ENCODE assay signal across 21 mouse cellular contexts in the genomic region with DNA sequence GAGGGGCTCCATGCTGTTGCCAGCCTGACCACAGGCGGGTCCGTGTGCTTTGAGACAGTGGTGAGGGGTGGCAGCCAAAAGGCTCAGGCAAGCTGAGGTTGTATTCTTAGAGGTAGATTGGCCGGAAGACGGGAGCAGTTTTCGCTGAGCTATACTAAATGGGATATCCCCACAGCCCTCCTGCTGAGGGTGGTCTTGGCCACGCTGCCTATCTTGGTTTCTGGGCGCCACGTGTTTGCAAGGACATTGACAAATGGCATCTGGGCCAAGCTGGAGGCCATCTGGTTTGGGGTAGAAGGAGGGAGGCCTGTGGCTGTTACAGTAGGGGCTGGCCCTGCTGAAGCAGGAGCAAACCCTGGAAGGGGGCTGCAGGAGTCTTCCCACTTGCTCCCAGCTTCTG. TPM values are rescaled to one million over a fixed set of nuclear protein-coding genes. Genes with fewer than 3 reads are reported as not detected.
DNase-seq lines count a peak whose midpoint lies in the region; ATAC-seq lines count a peak whose summit lies in the region.
"Had no signal": no experiment of that assay in that cellular context is flagged by ENCODE, and none has a peak within 500 bp of the region (broad histone marks: within the 10 kb centered on the region; RNA-seq: fewer than 3 reads in every experiment).

No protein-coding gene starts in this region.

- H3K9ac ChIP-seq in heart, embryonic 11.5 days (ENCODE audit: low read depth, low read length) = no peak overlapping the region
- H3K9ac ChIP-seq in embryonic facial prominence, embryonic 15.5 days = no peak overlapping the region
- no peak overlapping the region for H3K9ac ChIP-seq in neural tube, embryonic 11.5 days (ENCODE audit: low read length)
- H3K9ac ChIP-seq: forebrain, postnatal 0 days; heart, embryonic 12.5 days; hindbrain, embryonic 12.5 days; liver, embryonic 13.5 days; midbrain, embryonic 15.5 days had no signal

- no peaks in the 10 kb centered on the region for H3K27me3 ChIP-seq in heart, embryonic 11.5 days (ENCODE audit: control insufficient read depth, insufficient read depth, low read length)
- H3K27me3 ChIP-seq in embryonic facial prominence, embryonic 15.5 days = no peaks in the 10 kb centered on the region
- no peaks in the 10 kb centered on the region for H3K27me3 ChIP-seq in neural tube, embryonic 11.5 days (ENCODE audit: control insufficient read depth, insufficient read depth, low read length)
- H3K27me3 ChIP-seq: heart, embryonic 12.5 days; hindbrain, embryonic 12.5 days; midbrain, embryonic 15.5 days had no signal

- ATAC-seq in heart, embryonic 11.5 days (replicated peaks; ENCODE audit: insufficient number of reproducible peaks, low FRiP score, low TSS enrichment) = no peak
- peak; percentile 40; the same call in 1 of the 2 replicates for ATAC-seq in embryonic facial prominence, embryonic 15.5 days (ENCODE audit: insufficient number of reproducible peaks, low FRiP score, low TSS enrichment, low read depth)
- ATAC-seq in neural tube, embryonic 11.5 days (ENCODE audit: insufficient read depth, low FRiP score, low TSS enrichment) = no peak
- ATAC-seq: activated CD4-positive, CD25-positive, alpha-beta regulatory T cell, adult 4 months; CD4-positive, CD25-positive, alpha-beta regulatory T cell, adult 4 months; forebrain, postnatal 0 days; midbrain, embryonic 15.5 days had no signal

- H3K27ac ChIP-seq in heart, embryonic 11.5 days (ENCODE audit: low read depth, low read length) = no peak overlapping the region
- peak overlapping the region; percentile 55 for H3K27ac ChIP-seq in embryonic facial prominence, embryonic 15.5 days (replicated peaks)
- 0 out of 2 replicates have a peak overlapping the region, but pooled peaks have one; percentile 27 for H3K27ac ChIP-seq in neural tube, embryonic 11.5 days (ENCODE audit: low read depth, low read length)
- H3K27ac ChIP-seq: hindbrain, embryonic 12.5 days; liver, embryonic 13.5 days; macrophage; midbrain, embryonic 15.5 days had no signal

- H3K4me3 ChIP-seq in heart, embryonic 11.5 days (ENCODE audit: low read depth, low read length) = no peak overlapping the region
- no peak overlapping the region for H3K4me3 ChIP-seq in embryonic facial prominence, embryonic 15.5 days (replicated peaks)
- H3K4me3 ChIP-seq in neural tube, embryonic 11.5 days (ENCODE audit: low read depth, low read length) = no peak overlapping the region
- H3K4me3 ChIP-seq: heart, embryonic 12.5 days; hindbrain, embryonic 12.5 days; liver, embryonic 13.5 days; midbrain, embryonic 15.5 days had no signal

- H3K9me3 ChIP-seq in heart, embryonic 11.5 days (replicated peaks; ENCODE audit: control insufficient read depth, low read length) = no peaks in the 10 kb centered on the region
- no peaks in the 10 kb centered on the region for H3K9me3 ChIP-seq in embryonic facial prominence, embryonic 15.5 days (replicated peaks)
- H3K9me3 ChIP-seq in neural tube, embryonic 11.5 days (ENCODE audit: control insufficient read depth, low read length) = no peaks in the 10 kb centered on the region
- H3K9me3 ChIP-seq: heart, embryonic 12.5 days; hindbrain, embryonic 12.5 days; liver, embryonic 13.5 days; midbrain, embryonic 15.5 days had no signal

- WGBS in heart, embryonic 11.5 days (ENCODE audit: insufficient replicate concordance) = 66% methylated on average over 8 of the region's 8 CpGs
- 60% methylated on average over 8 of the region's 8 CpGs for WGBS in embryonic facial prominence, embryonic 15.5 days
- WGBS in neural tube, embryonic 11.5 days = 58% methylated on average over 8 of the region's 8 CpGs

- intact Hi-C loops in left cerebral cortex, postnatal 36 days (cut with DNase I) = no loop called here

- no peaks in the 10 kb centered on the region; the same call in none of the 2 replicates for H3K36me3 ChIP-seq in heart, embryonic 11.5 days (ENCODE audit: control insufficient read depth, insufficient read depth, low read length)
- H3K36me3 ChIP-seq in embryonic facial prominence, embryonic 15.5 days = peaks cover 20% of the 10 kb centered on the region
- H3K36me3 ChIP-seq in neural tube, embryonic 11.5 days (ENCODE audit: control insufficient read depth, insufficient read depth, low read length) = no peaks in the 10 kb centered on the region
- H3K36me3 ChIP-seq: hindbrain, embryonic 12.5 days; liver, embryonic 13.5 days; midbrain, embryonic 15.5 days had no signal

- H3K4me1 ChIP-seq in heart, embryonic 11.5 days (ENCODE audit: control insufficient read depth, insufficient read depth, low read length) = peaks cover 9% of the 10 kb centered on the region
- peaks cover 7% of the 10 kb centered on the region; the same call in 1 of the 2 replicates for H3K4me1 ChIP-seq in embryonic facial prominence, embryonic 15.5 days
- H3K4me1 ChIP-seq in neural tube, embryonic 11.5 days (ENCODE audit: control insufficient read depth, insufficient read depth, low read length) = no peaks in the 10 kb centered on the region
- H3K4me1 ChIP-seq: hindbrain, embryonic 12.5 days; liver, embryonic 13.5 days; midbrain, embryonic 15.5 days had no signal

- DNase-seq in heart, postnatal 4 days = peak; percentile 8
- peak; percentile 67 for DNase-seq in embryo, embryonic 11 days
- peak; percentile 55 for DNase-seq in neural tube, embryonic 11.5 days (ENCODE audit: low spot score)
- no peak for DNase-seq in left cerebral cortex, postnatal 36 days (ENCODE audit: low spot score in 2 of 2)
- no peak for DNase-seq in adrenal gland, postnatal 4 days (ENCODE audit: low spot score in 2 of 2)
- DNase-seq: cerebellum, adult 2 months; forebrain, postnatal 0 days; kidney, postnatal 10 days; liver, embryonic 13.5 days; right cerebral cortex, adult 18-20 months; thymus, postnatal 14 days had no signal

- H3K4me2 ChIP-seq in heart, embryonic 11.5 days = no peak overlapping the region
- no peak overlapping the region for H3K4me2 ChIP-seq in embryonic facial prominence, embryonic 15.5 days (replicated peaks)
- no peak overlapping the region for H3K4me2 ChIP-seq in neural tube, embryonic 11.5 days (ENCODE audit: low read depth)
- H3K4me2 ChIP-seq: heart, embryonic 12.5 days; hindbrain, embryonic 12.5 days; liver, embryonic 13.5 days; midbrain, embryonic 15.5 days had no signal

RNA-seq across cellular contexts. Expression of a gene that starts 5.1 kb away (rescaled TPM):
- total RNA-seq in heart, postnatal 4 days (2021) = 10 to 100 TPM in 1 of 2 experiments, under 1 TPM in 1; 0.98 to 10.9 TPM
- 16.0 and 16.3 TPM in 2 replicates for polyA plus RNA-seq in heart, embryonic 11.5 days (2014; fragmentation: Nextera tagmentation; extraction: Ambion mirVana)
- 167 and 228 TPM in 2 replicates for polyA plus RNA-seq in embryonic facial prominence, embryonic 15.5 days (2015; fragmentation: Nextera tagmentation; extraction: Ambion mirVana)
- 6.5 and 9.2 TPM in 2 replicates for polyA plus RNA-seq in neural tube, embryonic 11.5 days (2014; fragmentation: Nextera tagmentation; extraction: Ambion mirVana)
- not detected for total RNA-seq in left cerebral cortex, postnatal 36 days (2021)
- 100 to 1,000 TPM; 118 to 299 TPM for total RNA-seq in adrenal gland, postnatal 4 days (2021)
- total RNA-seq: layer of hippocampus, postnatal 25 days had no signal
- polyA plus RNA-seq: macrophage had no signal

RNA-seq across cellular contexts. Expression of a gene that starts 32.9 kb away (rescaled TPM):
- total RNA-seq in heart, postnatal 4 days (2021) = 100 to 1,000 TPM in 1 of 2 experiments, 10 to 100 TPM in 1; 93.3 to 108 TPM
- polyA plus RNA-seq in heart, embryonic 11.5 days (2014; fragmentation: Nextera tagmentation; extraction: Ambion mirVana) = 31.4 and 32.1 TPM in 2 replicates
- polyA plus RNA-seq in embryonic facial prominence, embryonic 15.5 days (2015; fragmentation: Nextera tagmentation; extraction: Ambion mirVana) = 49.3 and 58.9 TPM in 2 replicates
- polyA plus RNA-seq in neural tube, embryonic 11.5 days (2014; fragmentation: Nextera tagmentation; extraction: Ambion mirVana) = 15.1 and 21.0 TPM in 2 replicates
- total RNA-seq in left cerebral cortex, postnatal 36 days (2021) = 1 to 10 TPM; 8.1 to 8.7 TPM
- 10 to 100 TPM; 25.1 to 43.0 TPM for total RNA-seq in adrenal gland, postnatal 4 days (2021)

RNA-seq across cellular contexts. Expression of a gene that starts 39.0 kb away (rescaled TPM):
- total RNA-seq in heart, postnatal 4 days (2021) = 1 to 10 TPM; 3.7 to 6.4 TPM
- 15.4 and 19.3 TPM in 2 replicates for polyA plus RNA-seq in heart, embryonic 11.5 days (2014; fragmentation: Nextera tagmentation; extraction: Ambion mirVana)
- polyA plus RNA-seq in embryonic facial prominence, embryonic 15.5 days (2015; fragmentation: Nextera tagmentation; extraction: Ambion mirVana) = 28.5 and 32.7 TPM in 2 replicates
- 10.6 and 20.0 TPM in 2 replicates for polyA plus RNA-seq in neural tube, embryonic 11.5 days (2014; fragmentation: Nextera tagmentation; extraction: Ambion mirVana)
- 1 to 10 TPM; 2.9 to 6.0 TPM for total RNA-seq in left cerebral cortex, postnatal 36 days (2021)
- 1 to 10 TPM; 8.2 to 9.5 TPM for total RNA-seq in adrenal gland, postnatal 4 days (2021)

RNA-seq across cellular contexts. Expression of a gene that starts 51.9 kb away (rescaled TPM):
- 10 to 100 TPM in 1 of 2 experiments, 1 to 10 TPM in 1; 6.6 to 16.4 TPM for total RNA-seq in heart, postnatal 4 days (2021)
- polyA plus RNA-seq in heart, embryonic 11.5 days (2014; fragmentation: Nextera tagmentation; extraction: Ambion mirVana) = 46.1 and 51.6 TPM in 2 replicates
- polyA plus RNA-seq in embryonic facial prominence, embryonic 15.5 days (2015; fragmentation: Nextera tagmentation; extraction: Ambion mirVana) = 169 and 228 TPM in 2 replicates
- 2.1 and 3.5 TPM in 2 replicates for polyA plus RNA-seq in neural tube, embryonic 11.5 days (2014; fragmentation: Nextera tagmentation; extraction: Ambion mirVana)
- under 1 TPM in 1 of 2 experiments, not detected in 1; 0.69 TPM for total RNA-seq in left cerebral cortex, postnatal 36 days (2021)
- 100 to 1,000 TPM in 1 of 2 experiments, 10 to 100 TPM in 1; 79.5 to 219 TPM for total RNA-seq in adrenal gland, postnatal 4 days (2021)
- polyA plus RNA-seq: activated CD4-positive, CD25-positive, alpha-beta regulatory T cell, adult 4 months; CD4-positive, CD25-positive, alpha-beta regulatory T cell, adult 4 months had no signal

RNA-seq across cellular contexts. Expression of a gene that starts 58.9 kb away (rescaled TPM):
- not detected for total RNA-seq in heart, postnatal 4 days (2021)
- 0.26 and 0.31 TPM in 2 replicates for polyA plus RNA-seq in heart, embryonic 11.5 days (2014; fragmentation: Nextera tagmentation; extraction: Ambion mirVana)
- polyA plus RNA-seq in embryonic facial prominence, embryonic 15.5 days (2015; fragmentation: Nextera tagmentation; extraction: Ambion mirVana) = 3.9 and 4.5 TPM in 2 replicates
- not detected in 2 replicates for polyA plus RNA-seq in neural tube, embryonic 11.5 days (2014; fragmentation: Nextera tagmentation; extraction: Ambion mirVana)
- not detected for total RNA-seq in left cerebral cortex, postnatal 36 days (2021)
- total RNA-seq in adrenal gland, postnatal 4 days (2021) = not detected
- total RNA-seq: forebrain, postnatal 0 days; layer of hippocampus, postnatal 25 days had no signal
- polyA plus RNA-seq: activated CD4-positive, CD25-positive, alpha-beta regulatory T cell, adult 4 months; CD4-positive, CD25-positive, alpha-beta regulatory T cell, adult 4 months; cerebellum, adult 2 months; forebrain, postnatal 0 days; liver, embryonic 13.5 days; midbrain, embryonic 15.5 days; neural tube, embryonic 14.5 days had no signal

Comparison
In these comparisons a context has a peak if more than half of its experiments do, and no peak if none do; other contexts are left out.
1. DNase-seq: peak in heart, postnatal 4 days (single experiment), embryo, embryonic 11 days (single experiment) and neural tube, embryonic 11.5 days (single experiment); none in left cerebral cortex, postnatal 36 days (0 of 2) and adrenal gland, postnatal 4 days (0 of 2).
2. RNA of a gene that starts 5.1 kb away (total RNA-seq): 118 to 299 TPM in adrenal gland, postnatal 4 days; 0.98 to 10.9 TPM in heart, postnatal 4 days and not detected in left cerebral cortex, postnatal 36 days; every median in the first group is over 4 times any median in the second.